Mouse (Mus musculus) lung, postnatal 36 days (tissue): ENCODE measurements at regions not wholly inside any gene's neighbourhood (a gene's known extent, or its start where the extent isn't known, plus 50 kb on each side); places are given as distances from the start of the nearest gene placed in this dataset.
"Not testable (repeated sequence)": the region's sequence is repeated elsewhere in the genome, so short reads cannot be mapped to it uniquely, and the experiment has no call there.

Source experiments
- DNase-seq: peaks from one replicate; pipeline ENCODE4 v3.0.0; 2022; ENCODE audit warnings: mixed read lengths

- DNase-seq, result not testable (repeated sequence)
These were observed 197.9 kb downstream of the Samd9l start for GRCm38 (mm10) chr6:3201507-3201906.

GRCm38 (mm10) chr6:3201107-3201506 is 198.3 kb downstream of the Samd9l start:
- DNase-seq, result no peak

- peak; percentile 3 for DNase-seq
These were observed 198.8 kb downstream of the Samd9l start for GRCm38 (mm10) chr6:3200586-3200985.

GRCm38 (mm10) chr6:3192424-3192820 is 206.9 kb downstream of the Samd9l start:
- not testable (repeated sequence) for DNase-seq

GRCm38 (mm10) chr6:3191695-3192423 is 207.5 kb downstream of the Samd9l start:
- not testable (repeated sequence) for DNase-seq

GRCm38 (mm10) chr6:3183819-3184199 is 215.6 kb downstream of the Samd9l start:
- peak; percentile 83 for DNase-seq

- peak; percentile 84 for DNase-seq
These were observed 216.2 kb downstream of the Samd9l start for GRCm38 (mm10) chr6:3182889-3183818.

- peak; percentile 0 for DNase-seq
These were observed 216.9 kb downstream of the Samd9l start for GRCm38 (mm10) chr6:3182424-3182841.

GRCm38 (mm10) chr6:3179603-3180348 is 219.6 kb downstream of the Samd9l start:
- DNase-seq, result not testable (repeated sequence)

GRCm38 (mm10) chr6:3169479-3169878 is 229.9 kb downstream of the Samd9l start:
- DNase-seq, result not testable (repeated sequence)

- DNase-seq, result not testable (repeated sequence)
These were observed 233.2 kb downstream of the Samd9l start for GRCm38 (mm10) chr6:3166149-3166548.

- not testable (repeated sequence) for DNase-seq
These were observed 247.5 kb downstream of the Samd9l start for GRCm38 (mm10) chr6:3151901-3152300.

GRCm38 (mm10) chr6:3137823-3138222 is 261.5 kb downstream of the Samd9l start:
- not testable (repeated sequence) for DNase-seq

- DNase-seq, result not testable (repeated sequence)
These were observed 265.6 kb downstream of the Samd9l start for GRCm38 (mm10) chr6:3133763-3134162.

GRCm38 (mm10) chr6:3116296-3116695 is 283.1 kb downstream of the Samd9l start:
- DNase-seq, result not testable (repeated sequence)
